Mouse (Mus musculus): Measurements from ENCODE around the gene Plin4. TPM values are rescaled to one million over a fixed set of nuclear protein-coding genes. Genes with fewer than 3 reads are reported as not detected.

Gene Plin4
- total and polyA plus RNA-seq, 3 experiments: 0.04 TPM; not detected in 1

GRCm38 (mm10) chr17:56133457-56134363 lies 24.1 kb upstream of the Plin4 start:
- dilution Hi-C loops (cut with MboI; ENCODE audit: extremely low pct_ligation_motif_present, extremely low pct_unique_long_range_greater_than_20kb, low sequenced_read_pairs) (no loop called here), in situ Hi-C loops (cut with MboI; ENCODE audit: low pct_ligation_motif_present, low pct_unique_long_range_greater_than_20kb, low sequenced_read_pairs) (loop anchor here (5.0 kb wide), 1 partner anchor 129 kb away; no protein-coding TSS in a partner anchor)

GRCm38 (mm10) chr17:56132661-56133060 lies 23.1 kb upstream of the Plin4 start:
- dilution Hi-C loops (cut with MboI; ENCODE audit: extremely low pct_ligation_motif_present, extremely low pct_unique_long_range_greater_than_20kb, low sequenced_read_pairs) (no loop called here), in situ Hi-C loops (cut with MboI; ENCODE audit: low pct_ligation_motif_present, low pct_unique_long_range_greater_than_20kb, low sequenced_read_pairs) (loop anchor here (5.0 kb wide), 1 partner anchor 130 kb away; no protein-coding TSS in a partner anchor)
- H3K9me3 ChIP-seq (replicated peaks; ENCODE audit: low read length): peaks cover 3% of the 10 kb centered on the region
- H3K79me2 ChIP-seq (replicated peaks; ENCODE audit: control insufficient read depth, extremely low read depth, insufficient read depth, poor library complexity, severe bottlenecking): no peaks in the 10 kb centered on the region
- DNase-seq (ENCODE audit: extremely low read depth): peak; percentile 63
- peak overlapping the region; percentile 69; the same call in 1 of the 2 replicates for H3K4me2 ChIP-seq (ENCODE audit: insufficient read depth, low read depth, poor library complexity, severe bottlenecking)
- TF ChIP-seq IRF4 (IDR thresholded peaks at IDR 0.05; ENCODE audit: low read depth, low read length): no peak
- TF ChIP-seq MEF2A (IDR thresholded peaks at IDR 0.05; ENCODE audit: borderline replicate concordance, low read depth, low read length): no peak
- no peak for TF ChIP-seq POLR2AphosphoS2 (IDR thresholded peaks at IDR 0.05; ENCODE audit: low read depth, low read length)
- TF ChIP-seq ETS1 (conservative IDR thresholded peaks at IDR 0.05; ENCODE audit: low read depth, low read length): no peak
- peak; percentile 66 for TF ChIP-seq SMC3 (IDR thresholded peaks at IDR 0.05; ENCODE audit: low read depth, low read length)
- peak; percentile 35; the same call in 1 of the 2 replicates for TF ChIP-seq MAX (IDR thresholded peaks at IDR 0.05; ENCODE audit: low read length)
- TF ChIP-seq MYC (IDR thresholded peaks at IDR 0.05; ENCODE audit: low read depth, low read length): no peak; the same call in 1 of the 2 replicates
- TF ChIP-seq PAX5 (IDR thresholded peaks at IDR 0.05; ENCODE audit: low read length): no peak
- TF ChIP-seq CTCF (conservative IDR thresholded peaks at IDR 0.05 in 1 of 2, IDR thresholded peaks at IDR 0.05 in 1 of 2; ENCODE audit: low read depth in 2 of 2, low read length in 2 of 2): peak; percentile 78 to 86
- TF ChIP-seq JUN (IDR thresholded peaks at IDR 0.05; ENCODE audit: insufficient read depth, low read depth, low read length): no peak
- no peak for TF ChIP-seq NRF1 (IDR thresholded peaks at IDR 0.05; ENCODE audit: low read depth, low read length)
- TF ChIP-seq TBP (conservative IDR thresholded peaks at IDR 0.05; ENCODE audit: low read depth, low read length): no peak
- no peak for TF ChIP-seq MAZ (IDR thresholded peaks at IDR 0.05; ENCODE audit: low read depth, low read length)
- TF ChIP-seq RAD21 (IDR thresholded peaks at IDR 0.05; ENCODE audit: low read depth, low read length): peak; percentile 80
- peaks cover 29% of the 10 kb centered on the region for H3K27me3 ChIP-seq (replicated peaks)
- H3K9ac ChIP-seq (ENCODE audit: insufficient read depth, low read depth): no peak overlapping the region
- H3K4me3 ChIP-seq (replicated peaks in 1 of 3; ENCODE audit: low read depth in 2 of 3, low read length in 2 of 3, poor library complexity in 1 of 3): peak overlapping the region in 1 of 3 experiments; percentile 40
- H3K36me3 ChIP-seq (replicated peaks in 1 of 2; ENCODE audit: control insufficient read depth in 1 of 2, insufficient read depth in 1 of 2, low read length in 1 of 2): peaks cover 0 to 22% of the 10 kb centered on the region in 2 experiments
- peaks cover 3 to 43% of the 10 kb centered on the region in 2 experiments; a peak in 3 of 4 replicates for H3K4me1 ChIP-seq (ENCODE audit: control insufficient read depth in 1 of 2, insufficient read depth in 2 of 2)
- H3K27ac ChIP-seq (ENCODE audit: insufficient read depth, low read depth): no peak overlapping the region

More at GRCm38 (mm10) chr17:56133457-56134363, 24.1 kb upstream of the Plin4 start:
- peak; percentile 51 for DNase-seq (ENCODE audit: extremely low read depth)
- Histone ChIP-seq H3K4me3 (replicated peaks in 1 of 3; ENCODE audit: low read depth in 2 of 3, low read length in 2 of 3, poor library complexity in 1 of 3) (peak overlapping the region; percentile 5 to 47 (median 45)), H3K9ac (ENCODE audit: insufficient read depth, low read depth) (peak overlapping the region; percentile 24), H3K36me3 (replicated peaks in 1 of 2; ENCODE audit: control insufficient read depth in 1 of 2, insufficient read depth in 1 of 2, low read length in 1 of 2) (peaks cover 0 to 19% of the 10 kb centered on the region in 2 experiments), H3K4me1 (ENCODE audit: control insufficient read depth in 1 of 2, insufficient read depth in 2 of 2) (peaks cover 6 to 46% of the 10 kb centered on the region in 2 experiments; a peak in 3 of 4 replicates), H3K4me2 (ENCODE audit: insufficient read depth, low read depth, poor library complexity, severe bottlenecking) (peak overlapping the region; percentile 35), H3K27me3 (replicated peaks) (peaks cover 39% of the 10 kb centered on the region), H3K27ac (ENCODE audit: insufficient read depth, low read depth) (peak overlapping the region; percentile 3; the same call in 1 of the 2 replicates), H3K79me2 (replicated peaks; ENCODE audit: control insufficient read depth, extremely low read depth, insufficient read depth, poor library complexity, severe bottlenecking) (no peaks in the 10 kb centered on the region), H3K9me3 (replicated peaks; ENCODE audit: low read length) (peaks cover 3% of the 10 kb centered on the region)
- peak; percentile 64; the same call in 1 of the 2 replicates for TF ChIP-seq MXI1 (IDR thresholded peaks at IDR 0.05; ENCODE audit: low read depth, low read length)
- TF ChIP-seq POLR2A (IDR thresholded peaks at IDR 0.05; ENCODE audit: low read depth, low read length): no peak; the same call in 1 of the 2 replicates
- no peak for TF ChIP-seq KAT2A (IDR thresholded peaks at IDR 0.05; ENCODE audit: insufficient replicate concordance, low read length)
- no peak for TF ChIP-seq POLR2AphosphoS2 (IDR thresholded peaks at IDR 0.05; ENCODE audit: low read depth, low read length)
- no peak for TF ChIP-seq ETS1 (conservative IDR thresholded peaks at IDR 0.05; ENCODE audit: low read depth, low read length)
- TF ChIP-seq TCF12 (IDR thresholded peaks at IDR 0.05; ENCODE audit: low read depth, low read length): no peak
- no peak for TF ChIP-seq GABPA (IDR thresholded peaks at IDR 0.05; ENCODE audit: insufficient replicate concordance, low read depth, low read length)
- TF ChIP-seq ZNF384 (IDR thresholded peaks at IDR 0.05; ENCODE audit: low read depth, low read length): no peak
- no peak; the same call in 1 of the 2 replicates for TF ChIP-seq HCFC1 (IDR thresholded peaks at IDR 0.05; ENCODE audit: low read depth, low read length)
- no peak for TF ChIP-seq EP300 (IDR thresholded peaks at IDR 0.05; ENCODE audit: low read length)
- no peak for TF ChIP-seq RCOR1 (conservative IDR thresholded peaks at IDR 0.05; ENCODE audit: low read depth, low read length)
- 0 out of 2 replicates have a peak, but pooled peaks have one; percentile 21 for TF ChIP-seq TBP (conservative IDR thresholded peaks at IDR 0.05; ENCODE audit: low read depth, low read length)
- TF ChIP-seq USF1 (IDR thresholded peaks at IDR 0.05; ENCODE audit: low read depth, low read length): no peak
- no peak for TF ChIP-seq MEF2A (IDR thresholded peaks at IDR 0.05; ENCODE audit: borderline replicate concordance, low read depth, low read length)
- no peak for TF ChIP-seq E2F4 (IDR thresholded peaks at IDR 0.05; ENCODE audit: insufficient replicate concordance, low read depth, low read length)
- no peak for TF ChIP-seq SMC3 (IDR thresholded peaks at IDR 0.05; ENCODE audit: low read depth, low read length)
- no peak for TF ChIP-seq BHLHE40 (IDR thresholded peaks at IDR 0.05; ENCODE audit: low read depth, low read length)
- TF ChIP-seq CHD2 (IDR thresholded peaks at IDR 0.05; ENCODE audit: low read length): 0 out of 2 replicates have a peak, but pooled peaks have one; percentile 12
- 0 out of 2 replicates have a peak, but pooled peaks have one; percentile 21 for TF ChIP-seq MAZ (IDR thresholded peaks at IDR 0.05; ENCODE audit: low read depth, low read length)
- TF ChIP-seq NELFE (IDR thresholded peaks at IDR 0.05; ENCODE audit: low read depth, low read length): peak; percentile 52; the same call in 1 of the 2 replicates
- no peak for TF ChIP-seq SIN3A (IDR thresholded peaks at IDR 0.05; ENCODE audit: low read length)
- TF ChIP-seq ELF1 (IDR thresholded peaks at IDR 0.05; ENCODE audit: low read depth, low read length): peak; percentile 49
- no peak for TF ChIP-seq MAFK (IDR thresholded peaks at IDR 0.05; ENCODE audit: insufficient replicate concordance, low read length)
- no peak for TF ChIP-seq JUND (conservative IDR thresholded peaks at IDR 0.05; ENCODE audit: low read depth, low read length)
- TF ChIP-seq UBTF (IDR thresholded peaks at IDR 0.05; ENCODE audit: low read depth, low read length): no peak
- TF ChIP-seq MAX (IDR thresholded peaks at IDR 0.05; ENCODE audit: low read length): no peak
